Mouse (Mus musculus) thymus, adult 2 months (tissue): ENCODE measurements at regions not wholly inside any gene's neighbourhood (a gene's known extent, or its start where the extent isn't known, plus 50 kb on each side); places are given as distances from the start of the nearest gene placed in this dataset.

Source experiments
- CTCF ChIP-seq: fragments of 200-500 bp; IDR thresholded peaks from 2 replicates; pipeline ENCODE4 v1.5.1; 2012; ENCODE audit warnings: mild to moderate bottlenecking, control low read depth, low read length, moderate library complexity, borderline replicate concordance; ENCODE audit not compliant: control insufficient read depth, poor library complexity, insufficient read depth; ENCODE audit errors: extremely low read depth
- POLR2A ChIP-seq: fragments of 200-500 bp; IDR thresholded peaks from 2 replicates; pipeline ENCODE4 v1.6.1; 2012; ENCODE audit warnings: mild to moderate bottlenecking, low read length, control low read depth, moderate library complexity; ENCODE audit not compliant: control insufficient read depth, poor library complexity, insufficient read depth; ENCODE audit errors: extremely low read depth

DNA sequence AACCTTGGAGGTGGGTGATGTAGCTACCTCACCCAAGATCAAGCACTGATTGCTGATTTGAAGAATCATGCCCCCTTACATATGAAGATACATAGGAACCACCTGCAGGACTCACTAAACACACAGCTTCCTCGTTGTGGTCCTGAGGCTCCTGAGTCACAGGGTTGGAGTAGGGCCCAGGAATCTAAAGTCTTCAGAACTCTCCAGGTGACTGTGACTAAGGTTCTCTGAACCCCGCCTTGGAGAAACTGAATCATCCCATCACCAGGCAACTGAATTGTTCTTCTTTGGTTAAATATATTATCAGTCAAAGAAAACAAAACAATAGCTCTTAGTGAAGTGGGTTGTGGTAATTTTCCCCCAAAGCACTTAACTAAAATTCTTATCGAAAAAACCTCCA, 125.8 kb upstream of the Bmp4 start:
- TF ChIP-seq CTCF: no peak
- no peak for TF ChIP-seq POLR2A
